Mouse (Mus musculus) left cerebral cortex, adult 2 months (tissue): ENCODE results near the gene Zfp64. TPM values are rescaled to one million over a fixed set of nuclear protein-coding genes. Genes with fewer than 3 reads are reported as not detected.

ENCODE experiments used
- DNase-seq, 2 experiments: peaks; one replicate each; pipeline ENCODE4 v3.0.0; 2021 to 2022; ENCODE audit warnings: low spot score in 2 of 2, mixed read lengths in 1 of 2; ENCODE audit errors: extremely low spot score in 1 of 2
- H3K27ac ChIP-seq: fragments of 200-600 bp; 2 replicates; pipeline ENCODE4 v1.8.1; 2022
- H3K4me3 ChIP-seq: fragments of 200-600 bp; 2 replicates; pipeline ENCODE4 v1.8.1; 2022
- CTCF ChIP-seq: fragments of 200-600 bp; IDR thresholded peaks from 2 replicates; pipeline ENCODE4 v1.8.1; 2022; ENCODE audit warnings: antibody characterized with exemption, mild to moderate bottlenecking, moderate library complexity
- intact Hi-C: fragments of 180-260 bp; cut with DNase I; formaldehyde crosslinking; loops from one replicate; pipeline ENCODE4 v1.15.1; 2025
- long read RNA-seq, 2 experiments: library from polyadenylated mRNA; stranded (forward); transcript quantifications; one replicate each; pipeline ENCODE4 v2.0.0; 2021; ENCODE audit warnings: borderline mapping rate in 2 of 2
- total RNA-seq, 2 experiments: library from RNA; stranded (reverse); gene quantifications; 2 replicates each; pipeline ENCODE4 v1.2.3; 2021

Gene Zfp64
- total RNA-seq = 10 to 100 TPM; 15.9 to 17.2 TPM
- long read RNA-seq, experiment 1, transcript Zfp64-201 (6 exons, 2,438 nt) = major isoform, 29 of 40 reads
- long read RNA-seq, experiment 1, partial matches to known transcripts = 4 of 40 reads
- long read RNA-seq, experiment 1, other reads (novel, unspliced or antisense) = 6 of 40 reads
- long read RNA-seq, experiment 2, transcript Zfp64-201 (6 exons, 2,438 nt) = major isoform, 25 of 29 reads
- long read RNA-seq, experiment 2, partial matches to known transcripts = 0 of 29 reads
- long read RNA-seq, experiment 2, other reads (novel, unspliced or antisense) = 3 of 29 reads

- H3K27ac ChIP-seq = peak within 1 kb of the TSS; percentile 98
- intact Hi-C loops = no loop called here
- TF ChIP-seq CTCF = peak; percentile 68
- peak within 1 kb of the TSS; percentile 63 for H3K4me3 ChIP-seq
- DNase-seq = peak; percentile 78 to 81
These were observed at the start of gene Zfp64 for GRCm38 (mm10) chr2:168954835-168955716. Gene Zfp64 (minus strand): TSS chr2:168955587.

DNA sequence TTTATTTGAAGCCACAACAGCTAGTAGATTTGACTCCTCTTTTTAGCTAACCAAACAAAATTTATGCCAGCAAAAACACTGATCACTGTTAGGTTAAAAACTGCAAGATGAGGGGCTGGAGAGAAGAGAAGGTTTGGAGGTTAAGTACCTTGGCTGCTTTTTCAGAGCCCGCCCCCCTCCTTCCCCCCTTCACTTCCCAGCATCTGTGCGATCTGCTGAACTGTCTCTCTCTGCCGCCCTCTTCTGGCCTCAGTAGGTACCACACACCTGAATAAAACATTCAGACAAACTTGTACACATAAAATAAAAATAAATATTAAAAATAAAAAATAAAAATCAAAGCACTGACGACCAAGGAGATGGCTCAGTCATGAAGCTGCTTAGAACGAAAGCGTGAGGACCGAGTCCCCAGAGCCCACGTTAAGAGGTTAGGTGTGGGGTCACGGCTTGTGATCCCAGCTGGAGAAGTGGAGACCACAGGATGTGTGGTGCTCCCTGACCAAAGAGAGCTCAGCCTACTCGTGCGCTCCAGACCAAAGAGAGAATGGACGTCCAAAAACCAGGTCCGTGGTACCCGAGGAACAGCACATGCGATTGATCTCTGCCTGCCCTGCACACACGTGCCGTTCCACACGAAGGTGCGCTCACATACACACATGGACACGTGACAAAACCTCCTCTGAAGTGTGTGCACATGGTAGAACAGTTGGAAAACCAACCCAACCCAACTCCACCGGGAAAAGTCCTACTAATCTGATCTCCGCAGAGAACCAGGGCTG, 37.4 kb upstream of the Zfp64 start:
- H3K4me3 ChIP-seq = no peak overlapping the region
- TF ChIP-seq CTCF = peak; percentile 46
- intact Hi-C loops = no loop called here
- no peak for DNase-seq
- no peak overlapping the region for H3K27ac ChIP-seq

DNA sequence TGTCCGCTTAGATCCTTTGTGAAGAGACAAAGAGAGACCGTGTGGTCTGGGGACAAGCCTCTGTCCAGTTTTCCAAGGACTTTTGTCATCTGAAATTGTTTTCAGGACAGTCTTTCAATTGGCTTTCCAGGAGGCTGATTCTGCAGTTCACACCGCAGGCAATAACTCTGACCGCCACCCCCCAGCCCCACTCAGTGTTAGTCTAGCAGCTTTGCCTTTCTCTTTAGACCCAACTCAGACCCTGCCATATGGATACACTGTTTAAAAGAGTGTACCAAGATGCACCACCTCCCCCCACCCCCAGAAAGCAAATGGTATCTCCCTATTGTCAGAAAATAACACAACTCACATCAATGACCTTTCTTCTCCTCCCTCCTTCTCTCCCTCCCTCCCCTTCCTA, 35.6 kb upstream of the Zfp64 start:
- H3K27ac ChIP-seq = no peak overlapping the region
- no peak for DNase-seq
- no peak for TF ChIP-seq CTCF

DNA sequence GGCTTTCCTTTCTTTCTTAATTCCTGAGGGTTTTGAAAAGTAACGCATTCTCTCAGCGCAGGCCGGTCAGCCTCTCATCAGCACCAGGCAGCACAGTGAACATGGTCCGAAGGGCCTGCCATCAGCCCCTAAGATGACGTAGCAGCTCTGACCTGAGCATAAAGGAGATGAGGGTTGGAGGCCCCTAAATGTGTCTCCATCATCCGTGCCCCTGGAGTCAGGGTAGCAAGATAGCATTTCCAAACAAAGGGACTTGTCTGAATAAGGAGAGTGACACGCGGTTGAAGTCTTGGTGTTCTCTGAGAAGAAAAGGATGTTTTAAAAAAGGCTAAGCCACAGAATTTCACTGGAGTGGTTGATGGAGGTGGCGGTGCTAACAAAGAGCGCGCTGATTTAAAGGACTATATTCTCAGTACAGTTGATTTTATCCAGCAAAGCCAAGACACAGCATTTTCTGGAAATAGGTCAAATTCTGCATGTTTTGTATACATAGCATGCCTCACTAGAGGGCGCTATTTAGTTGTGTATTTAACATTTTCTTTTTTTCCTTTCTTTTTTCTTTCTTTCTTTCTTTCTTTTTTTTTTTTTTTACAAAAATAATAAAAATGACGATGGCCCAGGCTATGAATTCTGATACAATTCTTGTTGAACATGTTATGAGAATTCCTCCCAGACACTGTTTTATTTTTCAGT, 34.8 kb upstream of the Zfp64 start:
- intact Hi-C loops = loop anchor here (1.0 to 2.0 kb wide), 2 partner anchors 859 to 1111 kb away; no protein-coding TSS in a partner anchor
- TF ChIP-seq CTCF = peak; percentile 79
- no peak overlapping the region for H3K4me3 ChIP-seq
- DNase-seq = no peak
- no peak overlapping the region for H3K27ac ChIP-seq

More for the DNA sequence above, 35.6 kb upstream of the Zfp64 start:
- no peak overlapping the region for H3K4me3 ChIP-seq
- intact Hi-C loops = loop anchor here (1.0 to 2.0 kb wide), 2 partner anchors 858 to 1110 kb away; no protein-coding TSS in a partner anchor

DNA sequence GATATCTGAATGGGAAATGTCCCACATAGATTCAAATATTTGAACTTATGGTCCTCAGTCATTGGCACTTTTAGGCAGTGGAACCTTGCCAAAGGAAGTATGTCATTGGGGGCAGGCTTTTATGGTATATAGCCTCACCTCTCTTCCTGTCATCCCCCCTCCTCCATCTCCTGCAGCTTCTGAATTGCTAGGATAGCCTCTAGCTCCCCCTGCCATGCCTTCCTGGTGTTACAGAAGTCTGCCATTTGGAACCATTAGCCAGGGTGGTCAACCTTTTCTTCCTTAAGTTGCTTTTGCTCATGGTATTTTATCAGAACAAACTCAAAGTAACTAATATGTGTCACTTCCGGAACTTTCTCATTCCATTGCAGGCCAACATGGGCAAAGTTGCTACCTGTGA, 32.7 kb upstream of the Zfp64 start:
- no peak for DNase-seq
- intact Hi-C loops = no loop called here
- no peak overlapping the region for H3K27ac ChIP-seq
- no peak; the same call in none of the 2 replicates for TF ChIP-seq CTCF
- no peak overlapping the region for H3K4me3 ChIP-seq

DNA sequence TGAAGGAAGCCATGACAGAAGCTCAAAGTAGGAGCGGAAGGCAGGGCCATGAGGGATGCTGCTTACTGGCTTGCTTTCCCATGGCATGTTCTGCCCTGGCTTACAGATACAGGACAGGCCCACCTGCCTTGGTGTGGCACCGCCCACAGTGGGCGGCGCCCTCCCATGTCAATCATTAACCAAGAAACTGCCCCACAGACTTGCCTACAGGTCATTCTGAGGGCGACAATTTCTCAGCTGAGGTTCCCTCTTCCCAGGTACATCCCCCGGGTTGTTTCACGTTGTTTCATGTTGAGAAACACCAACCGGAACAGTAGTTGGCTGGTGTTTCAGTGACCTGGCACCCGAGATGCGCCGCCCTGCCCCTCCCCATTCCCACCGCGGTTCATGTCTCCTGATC, 32.0 kb upstream of the Zfp64 start:
- intact Hi-C loops = no loop called here
- no peak for DNase-seq
- no peak for TF ChIP-seq CTCF
- no peak overlapping the region for H3K27ac ChIP-seq
- no peak overlapping the region for H3K4me3 ChIP-seq

DNA sequence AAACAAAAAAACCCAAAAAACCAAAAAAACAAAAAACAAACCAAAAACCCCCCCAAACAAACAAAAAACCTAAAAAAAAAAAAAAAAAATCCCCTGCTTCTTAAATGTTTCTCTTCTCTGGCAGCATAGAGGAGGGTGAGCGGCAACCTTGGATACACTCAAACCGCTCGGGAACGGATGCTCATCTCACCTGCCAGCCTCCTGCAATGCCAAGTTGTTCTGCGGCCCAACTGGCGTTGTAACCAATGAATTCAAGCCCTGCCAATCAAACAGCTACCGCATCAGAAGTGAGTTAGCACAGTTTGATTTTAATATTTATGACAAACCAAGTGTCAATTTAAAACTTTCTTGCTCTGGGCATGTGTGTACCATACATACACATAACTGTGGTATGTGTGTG, 26.6 kb upstream of the Zfp64 start:
- TF ChIP-seq CTCF = no peak
- H3K4me3 ChIP-seq = no peak overlapping the region
- H3K27ac ChIP-seq = no peak overlapping the region
- DNase-seq = no peak
- intact Hi-C loops = no loop called here

DNA sequence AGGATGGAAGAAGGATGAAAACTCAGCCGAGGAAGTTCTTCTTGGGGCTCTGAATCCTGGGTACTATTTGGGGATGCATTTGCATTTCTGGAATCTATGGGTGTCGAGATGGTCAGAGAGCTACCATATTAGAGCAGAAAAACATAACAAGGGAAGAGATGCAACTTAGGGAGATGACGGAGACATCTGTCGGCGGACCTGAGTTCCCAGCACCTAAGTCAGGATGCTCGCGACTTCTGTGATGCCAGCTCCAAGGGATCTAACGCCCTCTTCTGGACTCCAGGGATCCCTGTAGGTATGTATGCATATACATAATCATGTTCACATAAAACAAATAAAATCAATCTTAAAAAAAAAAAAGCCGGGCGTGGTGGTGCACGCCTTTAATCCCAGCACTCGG, 26.1 kb upstream of the Zfp64 start:
- H3K4me3 ChIP-seq = no peak overlapping the region
- TF ChIP-seq CTCF = no peak
- H3K27ac ChIP-seq = no peak overlapping the region
- intact Hi-C loops = no loop called here
- no peak for DNase-seq

- Histone ChIP-seq H3K27ac (no peak overlapping the region), H3K4me3 (no peak overlapping the region)
- DNase-seq = peak in 1 of 2 experiments; percentile 68
- no peak; the same call in 1 of the 2 replicates for TF ChIP-seq CTCF
- intact Hi-C loops = no loop called here
These were observed 25.5 kb upstream of the Zfp64 start for GRCm38 (mm10) chr2:168980859-168981258.

DNA sequence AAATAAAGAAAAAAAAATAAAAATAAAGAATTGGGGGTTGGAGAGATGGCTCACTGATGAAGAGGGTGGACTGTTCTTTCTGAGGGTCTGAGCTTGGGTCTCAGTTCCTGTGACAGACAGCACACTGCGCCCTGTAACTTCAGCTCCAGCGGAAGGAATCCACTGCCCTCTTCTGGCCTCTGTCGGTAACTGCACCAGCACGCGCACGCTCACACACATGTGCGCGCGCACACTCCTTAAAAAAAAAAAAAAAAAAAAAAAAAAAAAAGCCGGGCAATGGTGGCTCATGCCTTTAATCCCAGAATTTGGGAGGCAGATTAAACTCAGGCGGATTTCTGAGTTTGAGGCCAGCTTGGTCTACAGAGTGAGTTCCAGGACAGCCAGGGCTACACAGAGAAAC, 24.4 kb upstream of the Zfp64 start:
- TF ChIP-seq CTCF = peak; percentile 30

GRCm38 (mm10) chr2:168978031-168978430, 22.6 kb upstream of the Zfp64 start:
- Histone ChIP-seq H3K27ac (no peak overlapping the region), H3K4me3 (no peak overlapping the region)
- intact Hi-C loops = no loop called here
- no peak for TF ChIP-seq CTCF
- no peak for DNase-seq

More for the DNA sequence above, 24.4 kb upstream of the Zfp64 start:
- intact Hi-C loops = no loop called here
- Histone ChIP-seq H3K27ac (no peak overlapping the region), H3K4me3 (no peak overlapping the region)
- DNase-seq = no peak
